Mouse (Mus musculus) CH12.LX (cell line): Measurements from ENCODE around the gene Ift22. TPM values are rescaled to one million over a fixed set of nuclear protein-coding genes. Genes with fewer than 3 reads are reported as not detected.

Experiments
- DNase-seq: peaks from one replicate; pipeline ENCODE4 v3.0.0-alpha.2; 2013; ENCODE audit errors: extremely low read depth
- H3K27ac ChIP-seq: 2 replicates; pipeline ENCODE4 v1.5.1; 2012; ENCODE audit warnings: low read depth, mild to moderate bottlenecking, control low read depth, moderate library complexity; ENCODE audit not compliant: insufficient read depth
- H3K27me3 ChIP-seq: replicated peaks from 2 replicates; pipeline ENCODE3; 2012; ENCODE audit warnings: inconsistent platforms
- H3K36me3 ChIP-seq, 2 experiments: replicated peaks in 1 of 2; 2 replicates each; pipeline versions ENCODE3 to v1.6.1; 2012; ENCODE audit warnings: inconsistent platforms in 1 of 2, low read length in 1 of 2, mild to moderate bottlenecking in 1 of 2, mixed read lengths in 1 of 2, moderate library complexity in 1 of 2; ENCODE audit not compliant: control insufficient read depth in 1 of 2, insufficient read depth in 1 of 2
- H3K4me1 ChIP-seq, 2 experiments: 2 replicates each; pipeline ENCODE4 v1.6.1; 2012; ENCODE audit warnings: inconsistent platforms in 1 of 2, moderate library complexity in 1 of 2; ENCODE audit not compliant: insufficient read depth in 2 of 2, control insufficient read depth in 1 of 2
- H3K4me2 ChIP-seq: 2 replicates; pipeline ENCODE4 v1.6.1; 2012; ENCODE audit warnings: low read depth, mild to moderate bottlenecking, control low read depth; ENCODE audit not compliant: poor library complexity, insufficient read depth, severe bottlenecking
- H3K4me3 ChIP-seq, 3 experiments: fragments of 150-350 bp in 1 of 3; sonication (generic) in 1 of 3; replicated peaks in 1 of 3; 2 replicates each; pipeline versions ENCODE3 to v1.5.1; 2011 to 2012; ENCODE audit warnings: low read depth in 2 of 3, low read length in 2 of 3, mild to moderate bottlenecking in 2 of 3, moderate library complexity in 2 of 3, control low read depth in 1 of 3, improper control_type of control experiment in 1 of 3, inconsistent platforms in 1 of 3, mixed read lengths in 1 of 3; ENCODE audit not compliant: poor library complexity in 1 of 3
- H3K79me2 ChIP-seq: replicated peaks from 2 replicates; pipeline ENCODE4 v1.6.1; 2012; ENCODE audit warnings: mild to moderate bottlenecking, moderate library complexity; ENCODE audit not compliant: control insufficient read depth, poor library complexity, insufficient read depth, severe bottlenecking; ENCODE audit errors: extremely low read depth
- H3K9ac ChIP-seq: 2 replicates; pipeline ENCODE4 v1.6.1; 2012; ENCODE audit warnings: low read depth, mild to moderate bottlenecking, control low read depth, moderate library complexity; ENCODE audit not compliant: insufficient read depth
- H3K9me3 ChIP-seq: replicated peaks from 2 replicates; pipeline ENCODE3; 2012; ENCODE audit warnings: low read length, inconsistent platforms, mixed read lengths
- ELF1 ChIP-seq: IDR thresholded peaks from 2 replicates; pipeline ENCODE4 v1.6.1; 2014; ENCODE audit warnings: low read depth, mild to moderate bottlenecking, inconsistent platforms, low read length, improper control_type of control experiment
- ETS1 ChIP-seq: conservative IDR thresholded peaks from 2 replicates; pipeline ENCODE4 v1.6.1; 2012; ENCODE audit warnings: low read depth, mild to moderate bottlenecking, inconsistent platforms, low read length, improper control_type of control experiment, moderate library complexity
- HCFC1 ChIP-seq: IDR thresholded peaks from 2 replicates; pipeline ENCODE4 v1.6.1; 2012; ENCODE audit warnings: low read depth, mild to moderate bottlenecking, inconsistent platforms, low read length, improper control_type of control experiment
- IRF4 ChIP-seq: IDR thresholded peaks from 2 replicates; pipeline ENCODE4 v1.6.1; 2014; ENCODE audit warnings: low read depth, mild to moderate bottlenecking, inconsistent platforms, low read length, improper control_type of control experiment
- JUND ChIP-seq: conservative IDR thresholded peaks from 2 replicates; pipeline ENCODE4 v1.6.1; 2011; ENCODE audit warnings: low read depth, low read length, improper control_type of control experiment
- KAT2A ChIP-seq: IDR thresholded peaks from 2 replicates; pipeline ENCODE4 v1.6.1; 2012; ENCODE audit warnings: low read length, improper control_type of control experiment, inconsistent platforms; ENCODE audit not compliant: insufficient replicate concordance
- MAFK ChIP-seq: IDR thresholded peaks from 2 replicates; pipeline ENCODE4 v1.6.1; 2011; ENCODE audit warnings: low read length, improper control_type of control experiment; ENCODE audit not compliant: insufficient replicate concordance
- MAX ChIP-seq: IDR thresholded peaks from 2 replicates; pipeline ENCODE4 v1.6.1; 2011; ENCODE audit warnings: low read length, improper control_type of control experiment
- MXI1 ChIP-seq: IDR thresholded peaks from 2 replicates; pipeline ENCODE4 v1.6.1; 2011; ENCODE audit warnings: mild to moderate bottlenecking, low read depth, low read length, improper control_type of control experiment
- MYC ChIP-seq: IDR thresholded peaks from 2 replicates; pipeline ENCODE4 v1.6.1; 2011; ENCODE audit warnings: low read depth, mild to moderate bottlenecking, improper control_type of control experiment, low read length
- NRF1 ChIP-seq: IDR thresholded peaks from 2 replicates; pipeline ENCODE4 v1.6.1; 2014; ENCODE audit warnings: low read depth, mild to moderate bottlenecking, inconsistent platforms, low read length, improper control_type of control experiment, moderate library complexity
- POLR2A ChIP-seq: IDR thresholded peaks from 2 replicates; pipeline ENCODE4 v1.6.1; 2011; ENCODE audit warnings: low read depth, mild to moderate bottlenecking, improper control_type of control experiment, low read length
- POLR2AphosphoS2 ChIP-seq: IDR thresholded peaks from 2 replicates; pipeline ENCODE4 v1.6.1; 2011; ENCODE audit warnings: low read depth, low read length, improper control_type of control experiment
- RCOR1 ChIP-seq: conservative IDR thresholded peaks from 2 replicates; pipeline ENCODE4 v1.6.1; 2012; ENCODE audit warnings: low read depth, mild to moderate bottlenecking, inconsistent platforms, low read length, improper control_type of control experiment
- TBP ChIP-seq: conservative IDR thresholded peaks from 2 replicates; pipeline ENCODE4 v1.6.1; 2011; ENCODE audit warnings: low read depth, low read length, improper control_type of control experiment
- TCF12 ChIP-seq: IDR thresholded peaks from 2 replicates; pipeline ENCODE4 v1.6.1; 2014; ENCODE audit warnings: low read depth, mild to moderate bottlenecking, inconsistent platforms, low read length, improper control_type of control experiment
- USF1 ChIP-seq: IDR thresholded peaks from 2 replicates; pipeline ENCODE4 v1.6.1; 2014; ENCODE audit warnings: low read depth, mild to moderate bottlenecking, inconsistent platforms, low read length, improper control_type of control experiment
- ZKSCAN1 ChIP-seq: IDR thresholded peaks from 2 replicates; pipeline ENCODE4 v1.6.1; 2012; ENCODE audit warnings: low read depth, inconsistent platforms, low read length, improper control_type of control experiment, borderline replicate concordance
- ZMIZ1 ChIP-seq: IDR thresholded peaks from 2 replicates; pipeline ENCODE4 v1.6.1; 2012; ENCODE audit warnings: low read depth, mild to moderate bottlenecking, inconsistent platforms, low read length, improper control_type of control experiment
- ZNF384 ChIP-seq: IDR thresholded peaks from 2 replicates; pipeline ENCODE4 v1.6.1; 2012; ENCODE audit warnings: low read depth, low read length, improper control_type of control experiment, inconsistent platforms
- dilution Hi-C: fragments of 300-500 bp; cut with MboI; formaldehyde crosslinking; loops from 2 replicates; pipeline ENCODE4 v1.14.3; 2020; ENCODE audit warnings: low sequenced_read_pairs; ENCODE audit not compliant: extremely low pct_unique_long_range_greater_than_20kb, extremely low pct_ligation_motif_present
- in situ Hi-C: fragments of 300-500 bp; cut with MboI; formaldehyde crosslinking; loops from 3 replicates; pipeline ENCODE4 v1.14.3; 2019; ENCODE audit warnings: low sequenced_read_pairs, low pct_ligation_motif_present, low pct_unique_long_range_greater_than_20kb, mixed read lengths
- polyA plus RNA-seq: library from polyadenylated mRNA; unstranded; fragments of >175 nt; gene quantifications from 2 replicates; pipeline ENCODE4 v1.2.1, GENCODE M21; 2012; ENCODE audit warnings: low read depth; ENCODE audit not compliant: insufficient read length
- total RNA-seq, 2 experiments: library from RNA; depleted of rRNA; stranded (reverse); fragments of 300-350 nt in 1 of 2; fragments of >200 nt in 1 of 2; gene quantifications; 2 replicates each; pipeline ENCODE4 v1.2.3; 2012 to 2014

Gene Ift22
- total and polyA plus RNA-seq, 3 experiments = 16.8 to 39.6 (median 18.5) TPM

GRCm38 (mm10) chr5:136917613-136918242, 9.8 kb downstream of the Ift22 start:
- dilution Hi-C loops = no loop called here
- H3K79me2 ChIP-seq = no peaks in the 10 kb centered on the region
- TF ChIP-seq TBP (no peak), ELF1 (no peak), RCOR1 (no peak), MAFK (no peak), USF1 (no peak), POLR2AphosphoS2 (no peak), NRF1 (no peak), ETS1 (no peak), IRF4 (no peak), HCFC1 (no peak), ZMIZ1 (no peak), JUND (no peak)
- in situ Hi-C loops = no loop called here
- H3K4me2 ChIP-seq = no peak overlapping the region
- H3K36me3 ChIP-seq = peaks cover 9 to 20% of the 10 kb centered on the region in 2 experiments
- H3K27me3 ChIP-seq = peaks cover 10% of the 10 kb centered on the region
- H3K4me3 ChIP-seq = no peak overlapping the region
- no peak overlapping the region for H3K27ac ChIP-seq
- H3K9ac ChIP-seq = no peak overlapping the region
- peaks cover 6 to 8% of the 10 kb centered on the region in 2 experiments for H3K4me1 ChIP-seq
- peaks cover 2% of the 10 kb centered on the region for H3K9me3 ChIP-seq
- no peak for DNase-seq

GRCm38 (mm10) chr5:136918655-136919472, 10.9 kb downstream of the Ift22 start:
- peaks cover 0 to 9% of the 10 kb centered on the region in 2 experiments for H3K36me3 ChIP-seq
- H3K9me3 ChIP-seq = peaks cover 2% of the 10 kb centered on the region
- peak overlapping the region; percentile 65 for H3K4me2 ChIP-seq
- peaks cover 10% of the 10 kb centered on the region for H3K27me3 ChIP-seq
- peaks cover 9 to 11% of the 10 kb centered on the region in 2 experiments for H3K4me1 ChIP-seq
- peak overlapping the region; percentile 61 for H3K9ac ChIP-seq
- no peak overlapping the region for H3K27ac ChIP-seq
- in situ Hi-C loops (no loop called here), dilution Hi-C loops (no loop called here)
- DNase-seq = peak; percentile 84
- H3K79me2 ChIP-seq = no peaks in the 10 kb centered on the region
- TF ChIP-seq ZKSCAN1 = no peak
- peak; percentile 80 for TF ChIP-seq ELF1
- peak; percentile 88; the same call in 1 of the 2 replicates for TF ChIP-seq KAT2A
- TF ChIP-seq IRF4 = peak; percentile 16
- TF ChIP-seq ZNF384 = no peak
- peak; percentile 62 for TF ChIP-seq MXI1
- TF ChIP-seq POLR2A = peak; percentile 53; the same call in 1 of the 2 replicates
- TF ChIP-seq HCFC1 = peak; percentile 95
- peak; percentile 52; the same call in 1 of the 2 replicates for TF ChIP-seq TCF12
- TF ChIP-seq MAX = peak; percentile 60; the same call in 1 of the 2 replicates
- 0 out of 2 replicates have a peak, but pooled peaks have one; percentile 39 for TF ChIP-seq MYC
- no peak for TF ChIP-seq POLR2AphosphoS2
- H3K4me3 ChIP-seq = peak overlapping the region; percentile 54 to 70 (median 59)
